Mouse (Mus musculus) midbrain, embryonic 14.5 days (tissue): ENCODE data around the gene Ptges3. TPM values are rescaled to one million over a fixed set of nuclear protein-coding genes. Genes with fewer than 3 reads are reported as not detected.
"Not testable (repeated sequence)": the region's sequence is repeated elsewhere in the genome, so short reads cannot be mapped to it uniquely, and the experiment has no call there.

Source experiments
- ATAC-seq: fragments of 200-750 bp; cut with Nextera tagmentation; 2 replicates; pipeline ENCODE4 v1.8.0; 2017; ENCODE audit warnings: moderate number of reproducible peaks, moderate library complexity; ENCODE audit not compliant: low FRiP score, low TSS enrichment
- DNase-seq: peaks from one replicate; pipeline ENCODE4 v3.0.0-alpha.2; 2015
- H3K27ac ChIP-seq: fragments of 300-500 bp; sonication (generic); replicated peaks from 2 replicates; pipeline ENCODE4 v1.5.1; 2014; ENCODE audit warnings: mild to moderate bottlenecking, low read depth, low read length, moderate library complexity
- H3K27me3 ChIP-seq: fragments of 300-500 bp; sonication (generic); 2 replicates; pipeline ENCODE4 v1.6.1; 2014; ENCODE audit warnings: low read length, control low read depth, mixed read lengths; ENCODE audit not compliant: control insufficient read depth, insufficient read depth
- H3K36me3 ChIP-seq: fragments of 300-500 bp; sonication (generic); 2 replicates; pipeline ENCODE4 v1.6.1; 2014; ENCODE audit warnings: low read length, control low read depth; ENCODE audit not compliant: control insufficient read depth, insufficient read depth
- H3K4me1 ChIP-seq: fragments of 300-500 bp; sonication (generic); 2 replicates; pipeline ENCODE4 v1.6.1; 2014; ENCODE audit warnings: mild to moderate bottlenecking, antibody characterized with exemption, low read length, control low read depth; ENCODE audit not compliant: control insufficient read depth, insufficient read depth
- H3K4me2 ChIP-seq: fragments of 300-500 bp; sonication (generic); 2 replicates; pipeline ENCODE4 v1.6.1; 2014; ENCODE audit warnings: mild to moderate bottlenecking, low read length, moderate library complexity
- H3K4me3 ChIP-seq: fragments of 300-500 bp; sonication (generic); replicated peaks from 2 replicates; pipeline ENCODE4 v1.5.1; 2014; ENCODE audit warnings: low read depth, low read length
- H3K9ac ChIP-seq: fragments of 300-500 bp; sonication (generic); replicated peaks from 2 replicates; pipeline ENCODE4 v1.6.1; 2014; ENCODE audit warnings: mild to moderate bottlenecking, low read length, moderate library complexity
- H3K9me3 ChIP-seq: fragments of 300-500 bp; sonication (generic); 2 replicates; pipeline ENCODE4 v1.6.1; 2016; ENCODE audit warnings: low read length, control low read depth, mixed read lengths; ENCODE audit not compliant: control insufficient read depth
- WGBS: fragments of 180-500 bp; shearing (Covaris S2); extraction: QIAGEN DNeasy Blood & Tissue Kit; methylation state at CpG from one replicate; pipeline ENCODE4 v1.1.7; 2014; 5-methylcytosine and 5-hydroxymethylcytosine counted together
- polyA plus RNA-seq: library from polyadenylated mRNA; unstranded; fragments of >200 nt; fragmentation: Nextera tagmentation; extraction: Ambion mirVana; gene quantifications from 2 replicates; pipeline ENCODE4 v1.2.1, GENCODE M21; 2014

The Ptges3 gene
- polyA plus RNA-seq, 1 experiment from 2014 or later = 443 TPM

- Histone ChIP-seq H3K4me3 (no peak overlapping the region), H3K36me3 (peaks cover 28% of the 10 kb centered on the region), H3K9me3 (no peaks in the 10 kb centered on the region), H3K4me1 (no peaks in the 10 kb centered on the region; the same call in 1 of the 2 replicates), H3K27me3 (no peaks in the 10 kb centered on the region), H3K27ac (no peak overlapping the region), H3K9ac (no peak overlapping the region), H3K4me2 (no peak overlapping the region)
- ATAC-seq = no peak
- no peak for DNase-seq
- WGBS = 89% methylated on average over 5 of the region's 5 CpGs
These were observed 7.3 kb downstream of the Ptges3 start for GRCm38 (mm10) chr10:128066072-128066471.

GRCm38 (mm10) chr10:128069201-128069600, 10.4 kb downstream of the Ptges3 start:
- ATAC-seq = no peak
- Histone ChIP-seq H3K9ac (no peak overlapping the region), H3K27me3 (no peaks in the 10 kb centered on the region), H3K36me3 (peaks cover 51% of the 10 kb centered on the region), H3K9me3 (no peaks in the 10 kb centered on the region), H3K4me1 (no peaks in the 10 kb centered on the region), H3K27ac (no peak overlapping the region), H3K4me3 (no peak overlapping the region), H3K4me2 (no peak overlapping the region)
- 93% methylated on average over 4 of the region's 4 CpGs for WGBS
- no peak for DNase-seq

- not testable (repeated sequence) for H3K9ac ChIP-seq, H3K4me1 ChIP-seq, ATAC-seq, H3K9me3 ChIP-seq, H3K4me3 ChIP-seq, H3K27me3 ChIP-seq, DNase-seq, H3K27ac ChIP-seq, H3K4me2 ChIP-seq
- 96% methylated on average over 2 of the region's 2 CpGs for WGBS
- H3K36me3 ChIP-seq = peaks cover 62% of the 10 kb centered on the region
These were observed 11.7 kb downstream of the Ptges3 start for GRCm38 (mm10) chr10:128070432-128070831.

- not testable (repeated sequence) for H3K27me3 ChIP-seq, H3K9me3 ChIP-seq, H3K27ac ChIP-seq, H3K4me1 ChIP-seq, ATAC-seq, H3K4me2 ChIP-seq, H3K4me3 ChIP-seq, DNase-seq, H3K9ac ChIP-seq
- peaks cover 30% of the 10 kb centered on the region for H3K36me3 ChIP-seq
- 85% methylated on average over 5 of the region's 5 CpGs for WGBS
These were observed 19.5 kb downstream of the Ptges3 start for GRCm38 (mm10) chr10:128078269-128078668.

GRCm38 (mm10) chr10:128080496-128080895, 21.7 kb downstream of the Ptges3 start:
- no peak overlapping the region for H3K4me2 ChIP-seq
- H3K4me1 ChIP-seq = peaks cover 11% of the 10 kb centered on the region
- ATAC-seq (no peak), DNase-seq (no peak)
- peaks cover 18% of the 10 kb centered on the region for H3K36me3 ChIP-seq
- no peak overlapping the region for H3K4me3 ChIP-seq
- no peaks in the 10 kb centered on the region for H3K9me3 ChIP-seq
- no peak overlapping the region for H3K27ac ChIP-seq
- no peak overlapping the region for H3K9ac ChIP-seq
- 84% methylated on average over 1 of the region's 1 CpGs for WGBS
- H3K27me3 ChIP-seq = no peaks in the 10 kb centered on the region

GRCm38 (mm10) chr10:128081807-128082476, 23.2 kb downstream of the Ptges3 start:
- H3K9ac ChIP-seq = peak overlapping the region; percentile 63; the same call in 1 of the 2 replicates
- ATAC-seq = no peak
- H3K27ac ChIP-seq = no peak overlapping the region
- WGBS = 72% methylated on average over 6 of the region's 6 CpGs
- peaks cover 29% of the 10 kb centered on the region for H3K36me3 ChIP-seq
- peaks cover 11% of the 10 kb centered on the region for H3K4me1 ChIP-seq
- DNase-seq = no peak
- no peaks in the 10 kb centered on the region for H3K27me3 ChIP-seq
- H3K4me3 ChIP-seq = peak overlapping the region; percentile 96
- no peaks in the 10 kb centered on the region for H3K9me3 ChIP-seq
- peak overlapping the region; percentile 67 for H3K4me2 ChIP-seq

- H3K27ac ChIP-seq = peak overlapping the region; percentile 79
- WGBS = 17% methylated on average over 9 of the region's 9 CpGs
- H3K9me3 ChIP-seq = no peaks in the 10 kb centered on the region
- peak overlapping the region; percentile 96 for H3K4me3 ChIP-seq
- peaks cover 11% of the 10 kb centered on the region for H3K4me1 ChIP-seq
- H3K36me3 ChIP-seq = peaks cover 34% of the 10 kb centered on the region
- no peak for DNase-seq
- H3K27me3 ChIP-seq = no peaks in the 10 kb centered on the region
- peak overlapping the region; percentile 63 for H3K9ac ChIP-seq
- peak overlapping the region; percentile 67 for H3K4me2 ChIP-seq
- ATAC-seq = no peak
These were observed 23.7 kb downstream of the Ptges3 start for GRCm38 (mm10) chr10:128082477-128082808.

- peak within 1 kb of the TSS; percentile 82 for H3K4me2 ChIP-seq
- H3K4me3 ChIP-seq = peak within 1 kb of the TSS; percentile 96
- under 1% methylated on average over 34 of the region's 34 CpGs for WGBS
- H3K9ac ChIP-seq = peak within 1 kb of the TSS; percentile 96
- H3K9me3 ChIP-seq = no peaks in the 10 kb centered on the region
- H3K27ac ChIP-seq = peak within 1 kb of the TSS; percentile 92
- H3K4me1 ChIP-seq = peaks cover 11% of the 10 kb centered on the region
- no peaks in the 10 kb centered on the region for H3K27me3 ChIP-seq
- peaks cover 35% of the 10 kb centered on the region for H3K36me3 ChIP-seq
- peak; percentile 99 for DNase-seq
- peak; percentile 98 for ATAC-seq
These were observed 24.2 kb downstream of the Ptges3 start, which contains the start of gene Atp5b for GRCm38 (mm10) chr10:128082880-128083421. Atp5b (plus strand) TSS chr10:128083273.

- ATAC-seq = 0 out of 2 replicates have a peak, but pooled peaks have one; percentile 3
- peak overlapping the region; percentile 92 for H3K27ac ChIP-seq
- WGBS = under 1% methylated on average over 22 of the region's 22 CpGs
- H3K4me2 ChIP-seq = peak overlapping the region; percentile 82
- H3K27me3 ChIP-seq = no peaks in the 10 kb centered on the region
- H3K9me3 ChIP-seq = no peaks in the 10 kb centered on the region
- peak overlapping the region; percentile 96 for H3K4me3 ChIP-seq
- H3K9ac ChIP-seq = peak overlapping the region; percentile 96
- DNase-seq = peak; percentile 51
- H3K4me1 ChIP-seq = peaks cover 11% of the 10 kb centered on the region
- peaks cover 40% of the 10 kb centered on the region for H3K36me3 ChIP-seq
These were observed 24.9 kb downstream of the Ptges3 start for GRCm38 (mm10) chr10:128083688-128084087.
